Mouse (Mus musculus): Measurements from ENCODE around the gene Prkar2b. TPM values are rescaled to one million over a fixed set of nuclear protein-coding genes. Genes with fewer than 3 reads are reported as not detected.
A peak's percentile ranks its signal among the peaks of the same experiment; 100 is the strongest.
"Not testable (repeated sequence)": the region's sequence is repeated elsewhere in the genome, so short reads cannot be mapped to it uniquely, and the experiment has no call there.

Gene Prkar2b
- total RNA-seq, 2 experiments from 2014 or later: 30.7 to 33.6 TPM

DNA sequence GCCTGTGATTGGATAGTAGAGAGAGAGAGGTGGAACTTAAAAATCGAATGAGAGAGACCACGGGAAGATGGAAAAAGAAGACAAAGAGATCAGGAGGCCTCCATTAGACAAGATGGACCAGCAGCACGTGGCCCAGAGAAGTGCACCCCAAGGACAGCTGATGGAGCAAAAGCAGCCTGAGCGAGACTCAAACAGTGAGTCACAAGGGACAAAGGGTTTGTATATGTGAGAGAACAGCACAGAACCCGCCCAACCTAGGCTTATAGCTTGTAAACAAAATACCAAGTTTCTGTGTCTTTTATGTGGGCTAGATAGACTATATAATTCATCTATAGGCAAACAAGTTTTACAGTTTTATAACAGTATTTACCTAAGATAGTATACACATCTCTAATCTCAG is 50.0 kb downstream of the Prkar2b start:
- DNase-seq (ENCODE audit: low spot score in 2 of 2): no peak

DNA sequence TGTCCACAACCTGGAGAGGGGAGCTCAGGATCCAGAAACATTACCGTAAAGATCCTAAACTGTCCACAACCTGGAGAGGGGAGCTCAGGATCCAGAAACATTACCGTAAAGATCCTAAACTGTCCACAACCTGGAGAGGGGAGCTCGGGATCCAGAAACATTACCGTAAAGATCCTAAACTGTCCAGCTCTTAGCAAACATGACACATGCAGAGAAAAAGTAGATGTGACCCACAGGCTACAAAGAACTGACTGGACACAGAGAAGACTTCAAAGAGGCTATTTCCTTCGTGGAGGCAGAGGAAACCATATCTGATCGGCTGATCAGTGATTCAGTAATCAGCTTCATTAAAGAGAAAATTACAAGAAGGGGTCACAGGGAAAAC is 51.1 kb downstream of the Prkar2b start:
- DNase-seq (ENCODE audit: low spot score in 2 of 2): not testable (repeated sequence)

DNA sequence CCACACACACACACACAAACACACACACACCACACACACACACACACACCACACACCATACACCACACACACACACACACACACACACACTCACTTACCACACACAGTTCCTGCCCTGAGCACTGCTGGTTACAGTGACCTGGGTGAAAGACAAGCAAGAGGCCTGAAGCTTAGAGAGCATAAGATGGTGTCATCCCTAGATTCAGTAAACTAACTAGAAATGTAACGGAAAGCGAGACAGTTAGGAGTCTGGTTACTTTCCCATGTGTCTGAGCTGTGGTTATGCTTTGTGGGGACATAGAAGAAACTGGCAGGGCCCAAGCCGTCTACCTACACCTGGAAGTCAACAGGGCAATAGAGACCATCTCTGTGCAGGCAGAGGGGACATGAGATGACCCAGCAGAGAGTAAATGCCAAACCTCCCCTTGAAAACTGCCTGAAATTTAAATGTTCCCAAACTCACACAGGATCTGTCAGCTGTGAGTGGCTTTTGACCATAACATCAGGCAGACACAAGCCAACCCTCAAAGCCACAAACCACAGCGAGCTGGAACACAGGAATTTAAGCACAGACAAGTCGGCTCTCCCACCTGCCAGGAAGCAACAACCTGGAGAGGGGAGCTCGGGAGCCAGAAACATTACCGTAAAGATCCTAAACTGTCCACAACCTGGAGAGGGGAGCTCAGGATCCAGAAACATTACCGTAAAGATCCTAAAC is 51.7 kb downstream of the Prkar2b start:
- no peak for DNase-seq (ENCODE audit: low spot score in 2 of 2)

DNA sequence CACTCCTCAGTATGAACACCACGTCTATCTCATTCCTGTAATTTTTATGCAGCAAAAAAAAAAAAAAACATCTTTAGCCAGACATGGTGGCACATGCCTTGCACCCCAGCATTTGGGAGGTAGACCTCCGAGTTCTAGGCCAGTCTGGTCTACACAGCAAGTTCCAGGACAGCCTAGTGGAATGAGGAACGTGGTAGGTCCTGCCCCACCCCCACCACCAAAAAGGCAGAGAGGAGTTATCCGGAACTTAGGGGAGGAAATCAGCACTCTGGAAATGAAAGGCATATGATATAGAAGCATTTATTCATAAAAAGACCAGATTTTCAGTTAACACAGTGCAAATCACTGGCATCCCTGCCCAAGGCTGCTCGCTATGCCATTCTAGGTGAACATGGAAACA is 52.4 kb downstream of the Prkar2b start:
- no peak for DNase-seq (ENCODE audit: low spot score in 2 of 2)

DNA sequence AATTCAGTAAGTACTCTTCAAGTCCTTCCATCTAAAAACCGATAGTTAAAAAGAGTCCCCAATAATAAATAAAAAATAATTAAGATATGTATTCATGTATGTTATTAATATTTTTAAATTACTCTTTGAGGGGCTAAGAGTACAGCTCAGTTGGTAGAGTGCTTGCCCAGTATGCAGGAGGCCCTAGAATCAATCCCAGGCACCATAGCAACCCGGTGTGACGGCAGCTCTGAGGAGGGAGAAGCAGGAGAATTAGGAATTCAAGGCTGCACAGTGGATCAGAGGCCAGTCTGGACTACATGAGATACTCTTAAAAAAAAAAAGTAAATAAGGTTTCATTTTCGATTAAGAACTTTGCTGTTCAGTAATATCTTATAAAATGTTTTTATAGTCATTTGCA is 53.5 kb downstream of the Prkar2b start:
- no peak for DNase-seq (ENCODE audit: low spot score in 2 of 2)

DNA sequence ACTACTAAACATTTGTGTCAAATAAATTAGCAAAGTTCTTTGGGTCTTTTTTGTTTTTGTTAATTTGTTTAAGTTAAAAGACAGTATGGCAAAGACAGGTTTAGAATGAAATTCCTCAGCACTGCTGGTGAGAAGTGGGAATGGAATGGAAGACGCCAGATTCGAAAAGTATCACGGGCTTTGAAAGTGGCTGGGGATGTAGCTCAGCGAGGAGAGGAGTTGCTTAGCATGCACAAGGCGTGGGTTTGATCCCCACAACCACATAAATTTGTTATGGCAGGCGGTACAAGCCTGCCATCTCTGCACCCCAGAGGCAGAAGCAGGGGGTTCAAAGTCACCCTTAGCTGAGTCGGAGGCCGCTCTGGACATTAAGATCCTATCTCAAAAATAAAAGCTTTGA is 54.1 kb downstream of the Prkar2b start:
- no peak for DNase-seq (ENCODE audit: low spot score in 2 of 2)

DNA sequence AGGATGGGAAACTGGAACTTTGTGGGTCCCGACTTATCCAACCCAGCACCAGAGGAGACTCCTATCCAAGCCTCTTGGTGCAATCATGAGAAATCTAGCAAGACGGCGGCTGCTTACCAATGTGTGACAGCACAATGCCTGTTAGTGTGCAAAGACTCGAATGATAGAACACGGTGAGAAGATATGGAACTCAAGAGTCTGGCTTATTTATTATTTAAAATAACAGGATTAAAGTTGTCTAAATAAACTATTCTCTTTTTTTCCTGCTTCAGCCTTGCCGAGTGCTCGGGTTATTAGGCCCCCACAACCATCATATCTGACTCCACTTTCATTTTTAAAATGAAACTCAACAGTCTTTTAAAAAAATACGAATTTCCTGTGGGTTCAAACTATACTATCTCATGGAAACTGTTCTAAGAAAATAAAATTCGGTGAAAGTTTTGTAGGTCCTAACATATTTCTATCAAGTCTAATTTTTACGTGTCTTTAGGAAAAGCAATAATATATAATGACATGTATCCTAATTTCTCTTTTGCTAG is 54.6 kb downstream of the Prkar2b start:
- DNase-seq (ENCODE audit: low spot score in 2 of 2): no peak

DNA sequence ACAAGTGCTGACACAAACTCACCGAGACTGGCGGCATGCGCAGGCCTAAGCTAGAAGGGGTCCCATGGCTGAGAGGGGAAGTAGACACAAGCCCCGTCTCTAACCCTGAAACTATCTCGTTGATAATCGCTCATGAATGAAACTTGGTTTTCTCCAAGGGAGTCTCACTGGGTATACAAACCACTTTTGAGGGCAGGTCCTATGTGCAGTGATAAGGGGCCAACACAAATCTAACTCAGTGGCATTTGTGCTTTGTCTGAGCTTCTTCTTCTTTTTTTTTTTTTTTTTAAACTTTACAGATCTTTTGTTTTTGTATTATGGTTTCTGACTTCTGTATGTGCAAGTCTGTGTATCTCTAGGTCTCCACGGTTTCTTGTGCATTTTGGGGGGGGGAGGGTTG is 60.6 kb downstream of the Prkar2b start:
- DNase-seq (ENCODE audit: low spot score in 2 of 2): no peak

DNA sequence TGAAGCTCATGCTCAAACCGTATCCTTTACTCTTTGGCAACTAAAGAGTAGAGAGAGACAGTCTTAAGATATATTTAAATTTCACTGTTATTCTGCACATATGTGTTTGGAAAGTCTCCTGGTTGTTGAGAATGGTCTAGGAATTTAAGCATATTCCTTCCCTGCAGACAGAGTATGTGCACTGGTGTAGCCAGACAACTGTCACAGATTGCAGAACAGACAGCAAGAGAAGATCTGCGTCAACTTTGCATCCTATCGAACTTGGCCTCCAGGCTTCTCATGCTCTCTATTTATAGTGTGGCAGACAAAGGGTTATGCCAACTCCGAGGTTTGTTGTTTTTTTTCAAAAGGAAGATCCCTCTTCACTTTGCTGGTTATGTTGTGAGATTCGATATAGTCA is 62.4 kb downstream of the Prkar2b start:
- DNase-seq (ENCODE audit: low spot score in 2 of 2): peak in 1 of 2 experiments; percentile 45

DNA sequence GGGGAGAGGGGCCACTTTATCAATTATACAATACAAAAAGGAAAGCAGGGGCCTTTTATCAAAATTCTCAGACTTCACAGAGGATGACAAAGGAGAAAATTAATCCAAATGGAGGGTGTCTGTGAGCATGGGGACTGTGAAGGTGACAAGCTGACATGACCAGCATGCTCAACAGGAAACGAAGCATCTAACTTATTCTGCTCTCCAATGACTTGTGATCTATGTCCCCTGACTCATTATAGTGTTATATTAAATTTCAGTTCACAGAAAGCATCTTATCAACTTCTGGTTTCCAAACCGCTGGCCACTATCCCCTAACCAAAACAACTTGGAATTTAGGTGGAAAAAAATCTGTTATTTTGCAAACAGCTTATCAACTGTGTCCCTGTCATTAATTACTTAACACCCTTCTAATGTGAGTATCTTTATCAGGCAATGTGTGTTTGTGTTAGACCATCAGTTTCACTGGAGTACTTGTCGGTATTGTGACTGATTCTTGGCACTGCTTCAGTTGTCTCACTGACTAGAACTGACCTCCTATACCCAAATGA is 63.7 kb downstream of the Prkar2b start:
- no peak for DNase-seq (ENCODE audit: low spot score in 2 of 2)

DNA sequence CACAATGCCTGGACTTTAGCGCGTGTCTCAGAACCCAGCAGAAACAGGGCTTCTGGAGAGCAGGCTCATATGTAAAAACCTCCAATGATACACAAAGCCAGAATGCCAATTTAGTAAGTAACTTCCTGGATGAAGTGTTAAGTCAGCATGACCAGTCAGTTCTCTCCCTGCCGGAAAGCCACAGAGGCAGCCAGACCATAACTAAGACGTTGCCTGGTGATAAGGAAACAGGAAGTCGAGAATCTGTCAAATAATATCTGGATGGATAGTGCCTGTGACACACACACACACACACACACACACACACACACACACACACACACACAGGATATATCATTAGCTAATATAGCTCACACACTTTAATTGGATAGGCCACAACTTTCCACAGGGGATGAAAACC is 64.2 kb downstream of the Prkar2b start:
- no peak for DNase-seq (ENCODE audit: low spot score in 2 of 2)

DNA sequence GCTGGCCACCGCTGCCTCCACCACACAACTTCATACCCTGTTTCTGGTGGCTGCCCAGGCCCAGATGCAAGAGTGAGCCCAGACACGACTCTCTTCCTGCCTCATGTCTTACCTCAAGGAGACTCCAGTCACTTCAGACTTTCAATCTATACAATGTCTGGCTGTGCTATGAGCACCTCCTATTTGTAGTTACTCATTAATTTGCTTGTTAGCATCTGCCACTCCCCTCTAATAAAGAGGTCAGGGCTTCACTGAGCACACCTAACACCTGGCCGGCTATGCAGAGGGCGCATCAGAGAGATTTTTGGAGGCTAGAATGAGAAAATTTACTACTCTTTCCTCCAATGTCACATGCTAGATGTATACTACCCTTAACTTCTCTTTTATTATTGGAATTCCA is 70.5 kb downstream of the Prkar2b start:
- DNase-seq (ENCODE audit: low spot score in 2 of 2): no peak

DNA sequence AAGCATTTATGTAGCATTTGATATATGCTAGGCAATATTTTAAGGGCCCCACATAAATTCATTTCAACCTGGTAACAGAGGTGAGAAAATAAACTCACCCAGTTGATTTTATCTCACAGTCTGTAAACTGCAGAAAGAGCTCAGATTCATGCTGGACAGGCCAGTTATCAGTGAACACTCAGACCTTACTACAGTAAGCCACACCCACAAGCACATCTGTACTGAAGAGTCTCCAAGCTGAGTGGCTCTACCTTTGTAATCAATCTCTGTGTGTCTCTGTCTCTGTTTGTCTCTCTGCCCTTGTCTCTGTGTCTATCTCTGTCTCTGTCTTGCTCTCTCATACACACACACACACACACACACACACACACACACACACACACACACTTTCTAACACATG is 71.4 kb downstream of the Prkar2b start:
- no peak for DNase-seq (ENCODE audit: low spot score in 2 of 2)

DNA sequence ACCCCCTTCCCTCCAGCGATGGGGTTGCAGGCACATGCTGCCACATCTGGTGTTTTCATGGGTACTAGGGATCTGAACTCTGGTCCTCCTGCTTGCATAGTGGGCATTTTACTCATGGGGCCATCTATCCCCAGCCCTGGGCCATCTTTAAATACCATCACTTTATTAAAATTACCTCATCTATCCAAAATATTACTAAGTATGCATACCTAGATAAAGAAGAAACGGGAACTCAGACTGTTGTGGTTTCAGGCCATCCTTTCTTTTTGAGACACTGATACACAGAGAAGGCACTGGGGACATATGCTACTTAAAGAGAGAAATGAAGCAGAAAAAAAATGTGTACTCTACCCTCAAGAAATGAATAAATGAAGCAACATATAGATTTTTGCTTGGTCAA is 74.6 kb downstream of the Prkar2b start:
- no peak for DNase-seq (ENCODE audit: low spot score in 2 of 2)

DNA sequence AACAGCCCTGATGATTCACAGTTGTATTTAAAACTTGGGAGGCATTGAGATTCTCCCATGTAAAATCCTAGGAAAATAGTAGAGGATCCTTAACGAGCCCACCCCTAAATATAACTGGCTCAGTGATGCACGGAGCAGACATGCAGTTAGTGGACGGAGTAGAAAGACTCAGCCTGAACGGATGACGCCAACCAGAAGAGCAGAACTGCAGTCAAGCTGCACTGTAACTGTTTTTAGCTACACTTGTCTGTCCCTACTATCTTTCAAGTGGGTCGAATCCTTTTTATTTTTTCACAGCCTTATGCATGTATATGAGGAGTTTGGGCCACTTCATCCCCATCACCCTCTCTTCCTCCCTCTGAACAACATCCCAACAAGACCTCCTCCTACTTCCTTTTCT is 75.4 kb downstream of the Prkar2b start:
- no peak for DNase-seq (ENCODE audit: low spot score in 2 of 2)

DNA sequence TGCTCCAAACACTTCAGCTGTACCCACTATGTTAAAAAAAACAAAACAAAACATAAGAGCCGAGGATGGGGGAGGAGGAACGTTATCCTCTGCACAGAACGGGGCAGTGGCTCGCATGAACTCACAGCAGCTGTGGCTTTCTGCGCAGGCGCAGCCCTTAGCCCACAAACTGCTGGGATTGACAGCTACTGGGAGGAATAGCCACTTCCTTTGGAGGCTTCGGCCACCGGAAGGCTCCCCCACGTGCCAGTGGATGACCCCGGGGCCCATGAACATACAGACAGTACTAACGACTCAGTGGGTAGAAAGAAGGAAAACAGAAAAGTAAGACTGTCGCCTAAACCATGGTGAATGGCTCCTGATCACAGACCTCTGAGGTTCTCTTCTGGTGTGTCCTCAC is 76.4 kb downstream of the Prkar2b start:
- DNase-seq (ENCODE audit: low spot score in 2 of 2): no peak

DNA sequence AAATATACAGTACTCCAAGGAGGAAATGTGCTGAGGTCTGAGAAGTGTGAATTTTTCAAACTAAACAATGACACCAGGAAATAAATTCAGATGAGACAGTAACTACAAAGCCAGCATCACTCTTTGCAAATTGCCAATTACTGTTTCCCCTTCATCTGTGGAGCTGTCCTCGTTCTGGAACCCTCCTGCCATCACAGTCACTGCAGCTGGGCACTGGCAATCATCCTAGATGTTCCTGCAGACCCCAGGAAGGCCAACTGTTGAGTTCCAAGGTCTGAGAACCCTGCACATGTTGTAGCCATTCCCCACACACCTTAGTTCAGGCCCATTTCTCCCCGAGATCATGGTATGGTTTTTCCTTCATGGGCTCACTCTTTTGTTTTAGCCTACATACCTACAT is 76.9 kb downstream of the Prkar2b start:
- no peak for DNase-seq (ENCODE audit: low spot score in 2 of 2)

DNA sequence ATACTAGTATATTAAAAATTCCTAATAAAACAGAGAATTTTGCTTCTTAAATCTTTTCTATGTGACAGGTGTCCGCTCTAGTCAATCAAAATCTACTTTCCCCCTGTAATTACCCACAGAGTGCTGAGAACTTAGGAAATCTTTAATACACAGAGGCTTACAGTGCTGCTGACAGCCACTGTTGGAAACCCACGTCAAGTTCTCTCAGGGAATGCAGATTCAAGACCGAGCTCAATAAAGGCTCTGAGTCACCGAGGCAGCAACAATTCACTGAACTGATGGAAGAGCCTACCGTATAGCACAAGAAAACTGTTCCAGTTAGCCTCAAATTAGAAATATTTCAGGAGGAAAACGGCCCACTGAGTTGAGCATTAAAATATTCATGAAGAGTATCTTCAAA is 77.3 kb downstream of the Prkar2b start:
- DNase-seq (ENCODE audit: low spot score in 2 of 2): no peak

DNA sequence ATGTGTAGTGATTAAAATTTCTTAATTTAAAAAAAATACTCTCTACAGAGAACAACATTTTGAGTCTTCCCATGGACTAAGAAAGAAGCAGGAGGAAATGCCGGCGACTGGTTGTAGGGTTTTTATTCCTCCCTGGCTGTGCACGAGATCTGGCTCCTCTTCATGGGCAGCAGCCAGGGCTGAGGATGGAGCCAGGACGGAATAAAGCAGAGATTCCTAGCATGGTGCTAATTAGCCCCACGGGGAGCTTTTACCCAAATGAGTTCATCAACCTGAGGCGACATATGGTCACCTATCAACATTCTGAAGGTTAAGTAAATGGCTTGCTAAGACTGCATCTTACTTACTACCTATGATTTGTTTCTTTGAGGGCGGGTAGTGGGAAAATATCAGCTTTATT is 77.9 kb downstream of the Prkar2b start:
- no peak for DNase-seq (ENCODE audit: low spot score in 2 of 2)

DNA sequence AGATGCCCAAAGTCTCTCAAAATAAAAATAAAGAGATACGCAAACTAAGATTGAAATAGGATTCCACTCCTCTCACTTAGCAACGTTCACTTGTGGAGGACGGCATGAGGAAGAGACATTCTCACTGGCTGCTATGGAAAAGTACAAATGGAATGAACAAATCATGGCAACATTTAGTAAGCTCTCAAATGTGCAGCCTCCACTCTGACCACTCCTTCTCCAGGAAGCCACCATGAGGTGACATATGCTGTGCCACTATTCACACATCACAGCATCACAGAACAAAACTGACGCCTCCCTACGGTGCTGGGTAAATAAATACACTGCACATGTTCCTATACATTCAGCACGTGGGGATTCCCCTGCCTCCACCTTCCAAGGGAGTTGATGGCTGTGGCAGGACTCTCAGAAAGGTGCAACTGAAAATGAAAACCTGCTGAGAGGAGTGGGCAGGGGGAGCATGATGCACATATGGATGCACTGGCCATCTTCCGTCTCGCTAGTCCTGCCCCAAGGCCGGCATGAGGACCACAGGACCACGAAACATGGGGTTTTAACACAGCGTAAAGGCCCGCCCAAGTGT is 83.4 kb downstream of the Prkar2b start:
- no peak for DNase-seq (ENCODE audit: low spot score in 2 of 2)

DNA sequence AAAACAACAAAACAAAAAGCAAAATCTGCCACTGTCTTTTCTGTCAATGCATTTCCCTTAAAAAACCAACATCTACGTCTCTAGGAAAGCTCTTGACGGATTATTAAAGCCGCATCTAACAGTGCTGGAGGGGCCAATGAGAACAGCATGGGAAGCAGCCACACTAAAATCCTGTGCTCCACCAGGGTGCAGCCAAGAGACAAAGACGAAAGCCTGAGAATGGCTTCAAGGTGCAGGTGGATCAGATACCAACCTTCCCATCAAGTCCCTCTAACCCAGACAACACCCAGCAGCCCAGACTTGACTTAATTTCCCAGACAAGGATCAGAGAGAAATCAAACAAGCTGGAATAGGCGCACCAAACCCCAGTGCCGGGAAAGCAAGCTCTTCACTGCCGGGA is 84.6 kb downstream of the Prkar2b start:
- DNase-seq (ENCODE audit: low spot score in 2 of 2): peak in 1 of 2 experiments; percentile 59

DNA sequence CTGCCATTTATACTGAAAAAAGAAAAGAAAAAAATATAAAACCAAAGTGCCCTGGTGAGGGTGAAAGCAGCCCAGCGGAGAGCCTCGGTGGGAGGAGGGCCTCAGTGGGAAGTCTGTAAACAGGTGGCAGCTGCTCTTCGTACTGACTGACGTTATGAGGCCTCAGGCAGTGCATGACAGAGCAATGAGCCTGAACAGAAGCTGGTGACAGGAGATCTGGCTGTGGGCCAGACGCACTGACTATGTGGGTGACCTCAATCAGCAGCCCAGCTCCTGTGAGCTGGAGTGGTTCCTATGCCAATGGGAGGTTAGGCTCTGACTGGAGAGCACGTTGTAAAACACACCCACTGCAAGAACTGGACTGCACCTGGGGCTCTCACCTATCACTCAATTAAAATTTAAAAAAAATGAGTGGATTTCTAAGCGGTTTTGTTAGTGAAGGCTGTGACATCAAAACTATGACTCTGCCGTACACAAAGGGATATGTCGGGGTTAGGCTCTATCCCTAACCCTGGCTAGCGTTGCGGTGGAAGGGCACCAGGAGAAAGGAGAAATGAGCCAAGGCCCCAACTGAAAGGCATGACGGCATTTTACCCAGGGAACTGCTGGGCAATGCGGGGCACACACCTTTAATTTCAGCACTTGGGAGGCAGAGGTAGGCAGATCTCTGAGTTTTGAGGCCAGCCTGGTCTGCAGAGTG is 87.5 kb downstream of the Prkar2b start:
- DNase-seq (ENCODE audit: low spot score in 2 of 2): peak; percentile 65 to 84

Data from layer of hippocampus, adult 18-20 months (tissue).